Mouse (Mus musculus) adrenal gland, postnatal 36 days (tissue): ENCODE data around the gene Gm20388. TPM values are rescaled to one million over a fixed set of nuclear protein-coding genes. Genes with fewer than 3 reads are reported as not detected.
A peak's percentile ranks its signal among the peaks of the same experiment; 100 is the strongest.
"Not testable (repeated sequence)": the region's sequence is repeated elsewhere in the genome, so short reads cannot be mapped to it uniquely, and the experiment has no call there.

Source experiments
- DNase-seq, 2 experiments: peaks; one replicate each; pipeline ENCODE4 v3.0.0; 2021; ENCODE audit warnings: mixed read lengths in 1 of 2
- total RNA-seq, 2 experiments: library from RNA; stranded (reverse); gene quantifications; 2 replicates each; pipeline ENCODE4 v1.2.3; 2021

Gene Gm20388
- total RNA-seq, 2 experiments from 2014 or later: 2.4 to 7.4 TPM

GRCm38 (mm10) chr8:120715200-120715599 is 804.6 kb downstream of the Gm20388 start:
- DNase-seq: no peak

GRCm38 (mm10) chr8:120715996-120716680 is 805.5 kb downstream of the Gm20388 start:
- DNase-seq: peak in 1 of 2 experiments; percentile 30

- DNase-seq: no peak
Observed at GRCm38 (mm10) chr8:120719586-120720236, 809.1 kb downstream of the Gm20388 start.

GRCm38 (mm10) chr8:120723025-120723424 is 812.4 kb downstream of the Gm20388 start:
- no peak for DNase-seq

GRCm38 (mm10) chr8:120724096-120724495 is 813.5 kb downstream of the Gm20388 start:
- not testable (repeated sequence) for DNase-seq

- no peak for DNase-seq
Observed at GRCm38 (mm10) chr8:120724816-120725575, 814.4 kb downstream of the Gm20388 start.

- no peak for DNase-seq
Observed at GRCm38 (mm10) chr8:120725576-120725950, 814.9 kb downstream of the Gm20388 start.

GRCm38 (mm10) chr8:120726051-120726450 is 815.4 kb downstream of the Gm20388 start:
- no peak for DNase-seq

- no peak for DNase-seq
Observed at GRCm38 (mm10) chr8:120728488-120729160, 818.0 kb downstream of the Gm20388 start.

- DNase-seq: no peak
Observed at GRCm38 (mm10) chr8:120731582-120731981, 820.9 kb downstream of the Gm20388 start.

- no peak for DNase-seq
Observed at GRCm38 (mm10) chr8:120732068-120732467, 821.4 kb downstream of the Gm20388 start.

GRCm38 (mm10) chr8:120735770-120736481 is 825.3 kb downstream of the Gm20388 start, which contains the start of gene Irf8:
Irf8 (plus strand) TSS chr8:120736358.
- peak; percentile 93 to 94 for DNase-seq

- peak; percentile 58 to 61 for DNase-seq
Observed at GRCm38 (mm10) chr8:120736486-120736885, 825.8 kb downstream of the Gm20388 start.

- DNase-seq: no peak
Observed at GRCm38 (mm10) chr8:120737166-120737565, 826.5 kb downstream of the Gm20388 start.

GRCm38 (mm10) chr8:120738771-120739170 is 828.1 kb downstream of the Gm20388 start:
- DNase-seq: peak in 1 of 2 experiments; percentile 34

GRCm38 (mm10) chr8:120739526-120739925 is 828.9 kb downstream of the Gm20388 start:
- peak; percentile 55 to 63 for DNase-seq

GRCm38 (mm10) chr8:120740579-120740978 is 829.9 kb downstream of the Gm20388 start:
- no peak for DNase-seq

GRCm38 (mm10) chr8:120741001-120741400 is 830.4 kb downstream of the Gm20388 start:
- peak in 1 of 2 experiments; percentile 64 for DNase-seq

GRCm38 (mm10) chr8:120741815-120742530 is 831.3 kb downstream of the Gm20388 start:
- no peak for DNase-seq

- no peak for DNase-seq
Observed at GRCm38 (mm10) chr8:120743149-120743897, 832.7 kb downstream of the Gm20388 start.
